Mouse (Mus musculus) inflammation-experienced regulatory T-cells, adult 6 months (primary cell): ENCODE results near the gene Actbl2. TPM values are rescaled to one million over a fixed set of nuclear protein-coding genes. Genes with fewer than 3 reads are reported as not detected.

ENCODE experiments used
- ATAC-seq: one replicate; pipeline ENCODE4 v1.8.0; 2017
- polyA plus RNA-seq, 3 experiments: library from polyadenylated mRNA; unstranded; fragments of 100-300 nt; shearing (Covaris generic); gene quantifications; one replicate each; pipeline ENCODE4 v1.2.1; 2017

Gene Actbl2
- polyA plus RNA-seq, 3 experiments from 2014 or later, result 0.20 to 0.77 TPM; not detected in 1

- ATAC-seq, result no peak
These were observed 17.1 kb downstream of the Actbl2 start for GRCm38 (mm10) chr13:111271868-111272267.

GRCm38 (mm10) chr13:111286461-111287385, 31.9 kb downstream of the Actbl2 start:
- peak; percentile 54 for ATAC-seq

GRCm38 (mm10) chr13:111291161-111291957, 36.5 kb downstream of the Actbl2 start:
- no peak for ATAC-seq

- ATAC-seq, result no peak
These were observed 37.2 kb downstream of the Actbl2 start for GRCm38 (mm10) chr13:111291958-111292493.

- ATAC-seq, result no peak
These were observed 38.7 kb downstream of the Actbl2 start for GRCm38 (mm10) chr13:111293478-111293877.

GRCm38 (mm10) chr13:111294965-111295494, 40.2 kb downstream of the Actbl2 start:
- ATAC-seq, result no peak

- no peak for ATAC-seq
These were observed 41.2 kb downstream of the Actbl2 start for GRCm38 (mm10) chr13:111296029-111296428.

- ATAC-seq, result no peak
These were observed 42.8 kb downstream of the Actbl2 start for GRCm38 (mm10) chr13:111297614-111298013.

GRCm38 (mm10) chr13:111299145-111299713, 44.4 kb downstream of the Actbl2 start:
- ATAC-seq, result no peak

GRCm38 (mm10) chr13:111300846-111301245, 46.0 kb downstream of the Actbl2 start:
- ATAC-seq, result no peak

- no peak for ATAC-seq
These were observed 46.6 kb downstream of the Actbl2 start for GRCm38 (mm10) chr13:111301431-111301830.

- no peak for ATAC-seq
These were observed 49.4 kb downstream of the Actbl2 start for GRCm38 (mm10) chr13:111304194-111304593.

GRCm38 (mm10) chr13:111304736-111305135, 49.9 kb downstream of the Actbl2 start:
- ATAC-seq, result no peak

Other genes starting within 250 kb of the Actbl2 start
- gene Gpbp1, start 235.1 kb downstream of the Actbl2 start, polyA plus RNA-seq, result 100 to 1,000 TPM; 156 to 170 (median 170) TPM